Comparison of ENCODE assay signal across 8 mouse cellular contexts in genomic region chrX:151520458-151521322, GRCm38 (mm10). TPM values are rescaled to one million over a fixed set of nuclear protein-coding genes. Genes with fewer than 3 reads are reported as not detected.
DNase-seq lines count a peak whose midpoint lies in the region; ATAC-seq and TF ChIP-seq lines count a peak whose summit lies in the region.

Phf8 (plus strand) TSS chrX:151520672.

- H3K4me3 ChIP-seq in hindbrain, embryonic 13.5 days, result peak within 1 kb of the TSS; percentile 54

- POLR2A ChIA-PET in Patski (lab: Charles Lee), result interaction anchor here (1.9 kb wide), 1 partner anchor 28 kb away, joined by 5 read pairs; no protein-coding TSS in a partner anchor

- TF ChIP-seq CTCF in Patski (IDR thresholded peaks at IDR 0.05), result no peak

- peak within 1 kb of the TSS; percentile 65 for H3K4me2 ChIP-seq in hindbrain, embryonic 13.5 days

- no peaks in the 10 kb centered on the region for H3K9me3 ChIP-seq in hindbrain, embryonic 13.5 days

- peaks cover 4% of the 10 kb centered on the region for H3K27me3 ChIP-seq in Patski
- H3K27me3 ChIP-seq in hindbrain, embryonic 13.5 days, result no peaks in the 10 kb centered on the region

- peaks cover 4% of the 10 kb centered on the region; the same call in 1 of the 2 replicates for H3K4me1 ChIP-seq in hindbrain, embryonic 13.5 days (replicated peaks)

- peak; percentile 57 for DNase-seq in Patski (ENCODE audit: low read depth, low spot score)
- peak; percentile 96 to 98 for DNase-seq in cerebellum, postnatal 14 days
- peak; percentile 91 to 93 for DNase-seq in frontal cortex, postnatal 14 days (ENCODE audit: low spot score in 2 of 2)
- peak; percentile 75 to 82 for DNase-seq in layer of hippocampus, postnatal 25 days (ENCODE audit: extremely low spot score in 1 of 2, low spot score in 1 of 2)
- peak; percentile 97 for DNase-seq in lung, postnatal 25 days (ENCODE audit: low spot score)
- peak; percentile 91 for DNase-seq in retina, embryonic 14.5 days (ENCODE audit: low spot score)
- DNase-seq in thymus, postnatal 4 days, result peak; percentile 98

- H3K27ac ChIP-seq in hindbrain, embryonic 13.5 days, result peak within 1 kb of the TSS; percentile 97

- WGBS in hindbrain, embryonic 13.5 days, result 15% methylated on average over 65 of the region's 68 CpGs

- peak; percentile 94 for ATAC-seq in Patski
- peak; percentile 97 for ATAC-seq in hindbrain, embryonic 13.5 days (ENCODE audit: low FRiP score)

- in situ Hi-C loops in Patski (cut with MboI; ENCODE audit: low pct_unique_long_range_greater_than_20kb), result loop anchor here (25.0 kb wide), 1 partner anchor 492 kb away; the partner anchor contains the start of genes Hsd17b10, Ribc1 and Smc1a

- peak within 1 kb of the TSS; percentile 75 for H3K9ac ChIP-seq in hindbrain, embryonic 13.5 days

- no peaks in the 10 kb centered on the region for H3K36me3 ChIP-seq in hindbrain, embryonic 13.5 days

- CTCF ChIA-PET in Patski (lab: Charles Lee), result no interaction called here

RNA-seq across cellular contexts. Expression of gene Phf8, which starts in this region (rescaled TPM):
- 13.4 TPM for polyA plus RNA-seq in Patski (2021)
- 20.2 and 22.7 TPM in 2 replicates for polyA plus RNA-seq in hindbrain, embryonic 13.5 days (2015; fragmentation: Nextera tagmentation; extraction: Ambion mirVana)
- 10 to 100 TPM; 30.9 to 37.3 TPM for total RNA-seq in layer of hippocampus, postnatal 25 days (2021)

Comparison
In these comparisons a context has a peak if more than half of its experiments do, and no peak if none do; other contexts are left out.
1. Peak in every context shown above with its lines: DNase-seq, ATAC-seq, H3K4me3 ChIP-seq and H3K27ac ChIP-seq.